Mouse (Mus musculus): ENCODE data around the gene Tpgs1. TPM values are rescaled to one million over a fixed set of nuclear protein-coding genes. Genes with fewer than 3 reads are reported as not detected.

The Tpgs1 gene
- total RNA-seq, 2 experiments from 2014 or later, result 17.5 to 21.1 TPM

DNA sequence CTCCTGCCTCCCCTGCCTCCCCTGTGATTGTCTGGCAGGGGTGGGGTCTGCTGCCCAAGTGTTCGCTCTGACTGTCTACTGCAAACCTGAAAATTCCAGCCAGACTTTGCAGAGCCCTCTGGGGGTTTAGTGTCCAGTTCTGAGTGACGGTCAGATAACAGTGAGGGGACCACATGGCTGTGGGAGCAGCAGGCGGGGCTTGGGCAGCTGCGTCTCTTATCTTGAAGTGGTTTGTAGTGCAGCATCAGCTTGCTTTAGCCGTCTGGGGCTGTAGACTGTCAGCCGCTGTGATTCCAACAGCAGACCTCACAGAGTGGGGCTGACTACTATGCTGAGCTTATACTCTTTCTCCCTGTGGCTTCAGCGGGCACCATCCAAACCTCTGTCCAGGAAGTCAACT is 40.1 kb downstream of the Tpgs1 start:
- ATAC-seq (ENCODE audit: poor library complexity, severe bottlenecking), result no peak

DNA sequence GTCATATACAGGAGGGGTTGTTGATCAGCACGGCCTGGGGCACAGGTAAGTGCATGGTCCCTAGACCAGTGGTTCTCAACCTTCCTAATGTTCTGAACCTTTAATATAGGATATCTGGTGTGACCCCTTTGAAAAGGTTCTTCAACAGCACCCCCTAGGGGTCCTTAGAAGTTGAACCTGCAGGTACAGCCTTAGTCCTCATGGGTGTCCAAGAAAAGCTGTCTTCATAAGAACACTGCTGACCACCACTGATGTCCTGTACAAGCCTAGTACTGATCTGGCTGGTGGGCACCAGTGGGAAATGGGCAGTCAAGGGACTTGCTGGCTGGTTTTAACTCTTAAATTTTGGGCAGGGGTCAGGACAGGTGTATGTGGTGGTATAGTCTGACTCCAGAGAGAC is 42.9 kb downstream of the Tpgs1 start:
- no peak for ATAC-seq (ENCODE audit: poor library complexity, severe bottlenecking)

DNA sequence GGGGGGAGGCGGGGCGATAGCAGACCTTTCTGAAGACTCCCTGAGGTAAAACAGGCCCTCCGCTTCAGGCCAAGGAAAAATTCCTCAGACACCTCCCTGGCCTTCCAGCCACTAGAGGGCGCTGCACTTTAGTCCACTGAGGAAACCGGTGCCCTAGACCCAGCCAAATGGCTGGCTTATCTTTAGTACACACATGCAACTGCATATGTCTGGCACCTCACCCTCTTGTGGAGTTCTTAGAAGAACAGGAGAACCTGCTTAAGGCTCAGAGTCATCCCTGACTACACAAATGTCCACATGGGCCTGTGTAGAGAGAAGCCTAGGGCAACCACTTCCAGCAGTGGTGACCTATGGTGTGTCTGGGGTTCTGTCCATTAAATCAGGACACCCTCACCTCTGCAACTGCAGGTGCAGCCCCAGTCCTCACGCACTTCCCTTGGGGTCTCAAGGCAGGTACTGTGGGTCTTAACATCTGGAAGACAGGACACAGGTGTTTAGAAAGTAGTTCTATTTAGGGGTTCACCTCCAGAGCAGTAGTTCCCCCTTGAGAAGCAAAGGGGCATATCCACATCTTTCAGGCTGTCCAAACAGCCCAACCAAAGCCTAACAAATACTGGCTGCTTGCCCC is 43.4 kb downstream of the Tpgs1 start:
- ATAC-seq (ENCODE audit: poor library complexity, severe bottlenecking), result peak; percentile 59

DNA sequence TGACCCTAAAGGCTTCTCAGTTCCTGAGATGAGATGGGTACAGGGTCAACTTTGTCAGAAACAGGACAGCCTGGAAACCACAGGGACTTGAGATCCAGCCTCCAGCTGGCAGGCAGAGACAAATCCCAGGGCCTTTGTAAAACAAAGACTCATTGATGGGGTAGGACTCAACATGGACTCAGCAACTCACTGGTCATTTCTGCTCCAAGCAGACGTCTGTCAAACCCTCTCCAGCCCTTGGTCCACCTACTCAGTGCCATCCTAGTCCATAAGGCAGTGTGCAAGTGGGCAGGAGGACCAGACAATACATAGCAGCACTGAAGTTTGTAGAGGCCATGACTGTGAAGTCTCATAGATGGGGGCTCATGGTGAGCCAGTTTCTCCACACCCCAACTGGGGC is 44.0 kb downstream of the Tpgs1 start:
- ATAC-seq (ENCODE audit: poor library complexity, severe bottlenecking), result no peak

DNA sequence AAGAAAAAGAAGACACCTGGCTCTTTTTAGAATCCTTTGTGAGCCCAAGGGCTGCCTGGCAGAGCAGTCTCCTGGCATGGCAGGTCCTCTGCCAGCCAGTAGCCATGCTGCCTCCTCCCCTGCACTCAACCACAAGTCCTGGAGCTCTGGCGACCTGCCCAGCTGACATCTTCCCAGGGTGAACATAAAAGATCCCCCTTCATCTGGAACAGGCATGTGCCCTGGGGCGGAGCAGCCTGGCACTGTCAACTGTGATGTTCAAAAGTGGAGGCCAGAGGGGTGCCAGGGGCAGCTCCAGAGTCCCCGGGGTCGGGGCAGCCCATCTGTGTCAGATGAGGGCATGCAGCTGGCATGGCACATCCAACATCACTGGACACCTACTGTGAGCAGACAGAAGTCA is 45.8 kb downstream of the Tpgs1 start:
- no peak for ATAC-seq (ENCODE audit: poor library complexity, severe bottlenecking)

DNA sequence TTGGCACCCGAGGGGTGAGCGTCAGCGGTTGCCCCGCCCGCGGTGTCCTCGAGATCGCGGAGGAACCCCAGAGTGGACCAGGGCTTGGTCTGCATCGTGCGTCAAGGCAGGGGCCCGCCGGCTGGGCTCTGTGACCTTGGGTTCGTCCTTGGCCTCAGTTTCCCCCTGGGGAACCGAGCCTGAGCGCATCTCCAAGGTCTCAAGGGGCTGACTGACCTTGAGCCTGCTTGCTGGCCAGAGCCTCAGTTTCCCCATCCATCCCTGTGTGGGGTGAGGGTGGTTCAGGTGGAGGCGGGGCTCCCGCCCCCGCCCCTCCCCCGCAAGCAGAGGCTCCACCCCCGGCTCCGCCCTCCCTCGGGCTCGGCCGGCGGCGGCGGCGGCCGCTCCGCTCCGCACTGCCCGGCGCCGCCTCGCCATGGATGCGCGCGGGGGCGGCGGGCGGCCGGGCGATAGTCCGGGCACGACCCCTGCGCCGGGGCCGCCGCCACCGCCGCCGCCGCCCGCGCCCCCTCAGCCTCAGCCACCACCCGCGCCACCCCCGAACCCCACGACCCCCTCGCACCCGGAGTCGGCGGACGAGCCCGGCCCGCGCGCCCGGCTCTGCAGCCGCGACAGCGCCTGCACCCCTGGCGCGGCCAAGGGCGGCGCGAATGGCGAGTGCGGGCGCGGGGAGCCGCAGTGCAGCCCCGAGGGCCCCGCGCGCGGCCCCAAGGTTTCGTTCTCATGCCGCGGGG is 47.3 kb downstream of the Tpgs1 start, which contains the start of gene Hcn2:
Gene Hcn2 (plus strand): TSS at position 381 of the 734 bp plus-strand sequence.
- ATAC-seq (ENCODE audit: poor library complexity, severe bottlenecking), result no peak

DNA sequence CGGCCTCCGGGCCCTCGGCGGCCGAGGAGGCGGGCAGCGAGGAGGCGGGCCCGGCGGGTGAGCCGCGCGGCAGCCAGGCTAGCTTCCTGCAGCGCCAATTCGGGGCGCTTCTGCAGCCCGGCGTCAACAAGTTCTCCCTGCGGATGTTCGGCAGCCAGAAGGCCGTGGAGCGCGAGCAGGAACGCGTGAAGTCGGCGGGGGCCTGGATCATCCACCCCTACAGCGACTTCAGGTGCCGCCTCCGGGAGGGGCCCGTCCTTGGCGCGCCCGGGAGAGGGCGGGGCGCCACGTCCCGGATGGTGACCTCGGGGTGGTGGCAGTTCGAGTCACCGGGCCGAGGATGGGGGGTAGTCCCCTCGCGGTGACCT is 47.8 kb downstream of the Tpgs1 start:
- peak; percentile 14; the same call in 1 of the 2 replicates for ATAC-seq (ENCODE audit: poor library complexity, severe bottlenecking)

DNA sequence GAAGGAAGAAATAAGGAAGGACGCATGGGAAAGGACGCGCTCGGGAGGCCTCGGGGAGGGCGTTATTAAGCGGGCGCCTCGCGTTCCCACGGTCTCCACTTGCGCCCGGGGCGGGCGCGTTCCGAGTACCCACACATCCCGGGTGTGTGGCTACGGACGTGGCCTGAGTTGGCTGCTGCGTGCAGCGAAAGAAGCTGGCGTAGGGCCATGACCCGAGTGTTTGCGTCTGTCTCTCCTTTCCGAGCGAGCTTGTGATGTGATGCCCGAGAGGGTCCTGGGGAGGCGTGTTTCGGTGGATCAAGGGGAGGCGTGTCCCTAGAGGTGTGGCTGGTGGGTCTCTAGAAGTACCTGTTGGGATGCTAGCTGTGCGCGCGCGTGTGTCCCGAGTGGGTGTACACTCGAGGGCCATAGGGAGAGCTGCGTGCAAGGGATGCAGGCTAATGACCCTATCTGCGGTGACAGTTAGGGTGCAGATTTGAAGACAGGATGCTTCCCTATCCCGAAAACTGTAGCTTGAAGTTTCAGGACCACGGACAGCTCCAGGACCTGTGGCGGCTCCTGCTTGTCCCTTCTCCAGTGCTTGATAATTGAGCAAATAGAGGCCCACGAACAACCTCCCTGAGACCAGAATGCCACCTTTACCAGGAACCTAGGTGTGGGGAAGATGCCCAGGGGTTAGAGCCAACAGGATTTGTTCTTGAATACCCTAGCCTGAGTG is 48.6 kb downstream of the Tpgs1 start:
- ATAC-seq (ENCODE audit: poor library complexity, severe bottlenecking), result peak; percentile 61

DNA sequence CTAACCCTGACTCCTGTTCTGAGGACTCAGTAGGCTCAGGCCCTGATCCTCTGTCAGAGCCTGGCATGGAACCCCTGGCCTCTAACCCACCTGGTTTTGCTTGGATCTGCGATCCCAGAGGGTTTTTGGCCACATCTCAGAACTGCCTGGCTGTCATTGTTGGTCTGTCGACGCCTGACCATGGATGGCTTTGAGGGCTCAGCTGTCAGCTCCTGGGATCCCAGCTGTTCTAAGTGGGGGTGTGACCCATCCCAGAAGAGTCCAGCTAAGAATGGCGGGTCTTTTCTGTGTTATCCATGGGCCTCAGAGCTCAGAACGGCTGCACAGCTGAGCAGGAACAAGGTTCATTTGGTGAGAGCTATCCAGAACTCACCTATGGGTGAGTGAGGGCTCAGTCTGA is 51.9 kb downstream of the Tpgs1 start:
- no peak for ATAC-seq (ENCODE audit: poor library complexity, severe bottlenecking)

DNA sequence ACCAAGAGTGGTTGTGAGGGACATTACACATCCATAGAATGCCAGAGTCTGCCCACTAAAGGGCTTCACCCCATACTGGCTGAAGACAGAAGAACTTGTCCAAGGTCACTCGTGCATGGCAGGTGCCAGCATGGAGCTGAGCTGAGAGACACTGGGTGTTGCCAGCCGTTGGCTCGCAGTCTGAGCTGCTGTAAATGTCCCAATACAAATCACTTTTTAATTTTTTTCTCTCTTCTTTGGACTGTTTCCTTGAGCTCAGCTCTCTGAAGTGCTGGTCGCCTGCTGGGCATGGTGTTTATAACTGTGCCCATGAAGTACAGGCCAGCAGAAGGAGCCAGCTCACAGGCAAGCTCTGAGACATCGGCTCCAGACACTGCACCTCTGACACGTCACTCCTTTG is 53.9 kb downstream of the Tpgs1 start:
- no peak for ATAC-seq (ENCODE audit: poor library complexity, severe bottlenecking)

DNA sequence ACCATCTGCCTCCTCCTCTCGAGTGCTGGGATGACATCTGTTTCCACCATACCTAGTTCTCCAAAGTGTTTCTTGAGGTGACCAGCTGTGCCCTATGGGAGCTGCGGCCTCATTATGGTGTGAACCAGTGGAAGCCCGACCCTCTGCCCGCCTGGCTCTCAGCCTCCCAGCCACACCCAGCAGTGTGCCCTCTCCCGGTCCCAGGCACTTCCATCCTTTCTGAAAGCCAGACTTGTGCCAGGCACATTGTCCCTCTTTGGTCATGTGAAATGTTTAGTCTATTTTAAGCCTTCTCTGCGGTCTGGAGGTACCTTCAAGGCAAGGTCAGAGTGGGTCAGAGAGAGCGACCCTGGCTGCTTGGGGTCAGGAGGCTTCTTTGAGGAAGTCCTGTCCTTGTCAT is 54.5 kb downstream of the Tpgs1 start:
- no peak for ATAC-seq (ENCODE audit: poor library complexity, severe bottlenecking)

Other genes starting within 250 kb of the Tpgs1 start
- gene Vmn2r83, start 200.6 kb upstream of the Tpgs1 start, total RNA-seq (2015), result not detected in 2 replicates
- gene Vmn2r83, start 200.6 kb upstream of the Tpgs1 start, total RNA-seq (2017), result not detected in 2 replicates
- 13.5 and 14.7 TPM in 2 replicates for gene Plpp2, start 135.6 kb upstream of the Tpgs1 start, total RNA-seq (2015)
- 3.9 and 5.1 TPM in 2 replicates for gene Plpp2, start 135.6 kb upstream of the Tpgs1 start, total RNA-seq (2017)
- 5.8 and 7.3 TPM in 2 replicates for gene Mier2, start 114.2 kb upstream of the Tpgs1 start, total RNA-seq (2015)
- gene Mier2, start 114.2 kb upstream of the Tpgs1 start, total RNA-seq (2017), result 9.4 and 19.5 TPM in 2 replicates
- gene Theg, start 82.0 kb upstream of the Tpgs1 start, total RNA-seq (2015), result not detected in 2 replicates
- gene Theg, start 82.0 kb upstream of the Tpgs1 start, total RNA-seq (2017), result not detected in 2 replicates
- not detected in 2 replicates for gene C2cd4c, start 55.3 kb upstream of the Tpgs1 start, total RNA-seq (2015)
- gene C2cd4c, start 55.3 kb upstream of the Tpgs1 start, total RNA-seq (2017), result not detected in 2 replicates
- gene Shc2, start 31.5 kb upstream of the Tpgs1 start, total RNA-seq (2015), result not detected in 2 replicates
- not detected in 2 replicates for gene Shc2, start 31.5 kb upstream of the Tpgs1 start, total RNA-seq (2017)
- not detected in 2 replicates for gene Odf3l2, start 23.6 kb upstream of the Tpgs1 start, total RNA-seq (2015)
- not detected in 2 replicates for gene Odf3l2, start 23.6 kb upstream of the Tpgs1 start, total RNA-seq (2017)
- not detected in 2 replicates for gene Madcam1, start 4.8 kb upstream of the Tpgs1 start, total RNA-seq (2015)
- gene Madcam1, start 4.8 kb upstream of the Tpgs1 start, total RNA-seq (2017), result not detected in 2 replicates
- gene Cdc34, start 12.8 kb downstream of the Tpgs1 start, total RNA-seq (2015), result 52.6 and 53.3 TPM in 2 replicates
- gene Cdc34, start 12.8 kb downstream of the Tpgs1 start, total RNA-seq (2017), result 70.2 and 100 TPM in 2 replicates
- gene Gzmm, start 19.7 kb downstream of the Tpgs1 start, total RNA-seq (2015), result 2.0 and 2.4 TPM in 2 replicates
- gene Gzmm, start 19.7 kb downstream of the Tpgs1 start, total RNA-seq (2017), result 0.20 and 0.92 TPM in 2 replicates
- gene Bsg, start 35.1 kb downstream of the Tpgs1 start, total RNA-seq (2015), result 289 and 306 TPM in 2 replicates
- gene Bsg, start 35.1 kb downstream of the Tpgs1 start, total RNA-seq (2017), result 194 and 196 TPM in 2 replicates
- 0.04 TPM in 1 of 2 replicates, not detected in the other for gene Hcn2, start 47.3 kb downstream of the Tpgs1 start, total RNA-seq (2015)
- gene Hcn2, start 47.3 kb downstream of the Tpgs1 start, total RNA-seq (2017), result not detected in 2 replicates
- gene Polrmt, start 77.2 kb downstream of the Tpgs1 start, total RNA-seq (2015), result 20.9 and 27.8 TPM in 2 replicates
- gene Polrmt, start 77.2 kb downstream of the Tpgs1 start, total RNA-seq (2017), result 9.7 and 12.6 TPM in 2 replicates
- gene Fgf22, start 85.7 kb downstream of the Tpgs1 start, total RNA-seq (2015), result not detected in 2 replicates
- gene Fgf22, start 85.7 kb downstream of the Tpgs1 start, total RNA-seq (2017), result not detected in 2 replicates
- 30.4 and 34.0 TPM in 2 replicates for gene Rnf126, start 97.6 kb downstream of the Tpgs1 start, total RNA-seq (2015)
- gene Rnf126, start 97.6 kb downstream of the Tpgs1 start, total RNA-seq (2017), result 12.5 and 13.0 TPM in 2 replicates
- gene Fstl3, start 107.9 kb downstream of the Tpgs1 start, total RNA-seq (2015), result 3.9 and 5.3 TPM in 2 replicates
- 1.7 and 2.7 TPM in 2 replicates for gene Fstl3, start 107.9 kb downstream of the Tpgs1 start, total RNA-seq (2017)
- gene Prss57, start 121.6 kb downstream of the Tpgs1 start, total RNA-seq (2015), result 2.7 and 5.6 TPM in 2 replicates
- gene Prss57, start 121.6 kb downstream of the Tpgs1 start, total RNA-seq (2017), result 1.2 and 1.8 TPM in 2 replicates
- gene Palm, start 124.2 kb downstream of the Tpgs1 start, total RNA-seq (2015), result 39.3 and 42.2 TPM in 2 replicates
- gene Palm, start 124.2 kb downstream of the Tpgs1 start, total RNA-seq (2017), result 30.2 and 35.5 TPM in 2 replicates
- not detected in 2 replicates for gene Misp, start 151.6 kb downstream of the Tpgs1 start, total RNA-seq (2015)
- not detected in 2 replicates for gene Misp, start 151.6 kb downstream of the Tpgs1 start, total RNA-seq (2017)
- 138 and 144 TPM in 2 replicates for gene Ptbp1, start 185.1 kb downstream of the Tpgs1 start, total RNA-seq (2015)
- 97.9 and 133 TPM in 2 replicates for gene Ptbp1, start 185.1 kb downstream of the Tpgs1 start, total RNA-seq (2017)
- gene Prtn3, start 205.1 kb downstream of the Tpgs1 start, total RNA-seq (2015), result 322 and 372 TPM in 2 replicates
- gene Prtn3, start 205.1 kb downstream of the Tpgs1 start, total RNA-seq (2017), result 92.6 and 97.3 TPM in 2 replicates
- 6.2 and 10.6 TPM in 2 replicates for gene Plppr3, start 205.3 kb downstream of the Tpgs1 start, total RNA-seq (2015)
- gene Plppr3, start 205.3 kb downstream of the Tpgs1 start, total RNA-seq (2017), result 13.2 and 17.6 TPM in 2 replicates
- 348 and 366 TPM in 2 replicates for gene Elane, start 216.9 kb downstream of the Tpgs1 start, total RNA-seq (2015)
- 161 and 164 TPM in 2 replicates for gene Elane, start 216.9 kb downstream of the Tpgs1 start, total RNA-seq (2017)
- not detected in 2 replicates for gene Cfd, start 221.5 kb downstream of the Tpgs1 start, total RNA-seq (2015)
- not detected in 2 replicates for gene Cfd, start 221.5 kb downstream of the Tpgs1 start, total RNA-seq (2017)
- 12.0 and 13.6 TPM in 2 replicates for gene Med16, start 239.6 kb downstream of the Tpgs1 start, total RNA-seq (2015)
- 17.5 and 18.0 TPM in 2 replicates for gene Med16, start 239.6 kb downstream of the Tpgs1 start, total RNA-seq (2017)
- gene Gm26602, start 241.5 kb downstream of the Tpgs1 start, total RNA-seq (2015), result not detected in 2 replicates
- gene Gm26602, start 241.5 kb downstream of the Tpgs1 start, total RNA-seq (2017), result not detected in 2 replicates
- 0.18 and 0.29 TPM in 2 replicates for gene Kiss1r, start 247.6 kb downstream of the Tpgs1 start, total RNA-seq (2015)
- 0.26 and 0.77 TPM in 2 replicates for gene Kiss1r, start 247.6 kb downstream of the Tpgs1 start, total RNA-seq (2017)